Mouse (Mus musculus) limb, embryonic 15.5 days (tissue): Measurements from ENCODE around the gene Kmt2a. TPM values are rescaled to one million over a fixed set of nuclear protein-coding genes. Genes with fewer than 3 reads are reported as not detected.

Experiments
- ATAC-seq: fragments of 200-750 bp; cut with Nextera tagmentation; 2 replicates; pipeline ENCODE4 v1.8.0; 2017; ENCODE audit warnings: low read depth, moderate TSS enrichment; ENCODE audit not compliant: insufficient number of reproducible peaks, low FRiP score, low TSS enrichment
- H3K27ac ChIP-seq: fragments of 300-500 bp; sonication (generic); 2 replicates; pipeline ENCODE4 v1.5.1; 2015; ENCODE audit warnings: moderate library complexity, mild to moderate bottlenecking, inconsistent platforms
- H3K27me3 ChIP-seq: fragments of 300-500 bp; sonication (generic); 2 replicates; pipeline ENCODE4 v1.6.1; 2015; ENCODE audit warnings: inconsistent platforms
- H3K36me3 ChIP-seq: fragments of 300-500 bp; sonication (generic); 2 replicates; pipeline ENCODE4 v1.6.1; 2015; ENCODE audit warnings: inconsistent platforms
- H3K4me1 ChIP-seq: fragments of 300-500 bp; sonication (generic); 2 replicates; pipeline ENCODE4 v1.6.1; 2015; ENCODE audit warnings: inconsistent platforms
- H3K4me2 ChIP-seq: fragments of 300-500 bp; sonication (generic); 2 replicates; pipeline ENCODE4 v1.6.1; 2015; ENCODE audit warnings: mild to moderate bottlenecking, inconsistent platforms
- H3K4me3 ChIP-seq: fragments of 300-500 bp; sonication (generic); 2 replicates; pipeline ENCODE4 v1.5.1; 2015; ENCODE audit warnings: mild to moderate bottlenecking, inconsistent platforms
- H3K9ac ChIP-seq: fragments of 300-500 bp; sonication (generic); 2 replicates; pipeline ENCODE4 v1.6.1; 2015; ENCODE audit warnings: inconsistent platforms
- H3K9me3 ChIP-seq: fragments of 300-500 bp; sonication (generic); 2 replicates; pipeline ENCODE4 v1.6.1; 2016; ENCODE audit warnings: inconsistent platforms
- WGBS: fragments of 180-500 bp; shearing (Covaris S2); methylation state at CpG from one replicate; pipeline ENCODE4 v1.1.7; 2015; 5-methylcytosine and 5-hydroxymethylcytosine counted together
- polyA plus RNA-seq: library from polyadenylated mRNA; unstranded; fragments of >200 nt; fragmentation: Nextera tagmentation; extraction: Ambion mirVana; gene quantifications from 2 replicates; pipeline ENCODE4 v1.2.1, GENCODE M21; 2015

Gene Kmt2a
- polyA plus RNA-seq, 1 experiment from 2014 or later = 13.7 TPM

DNA sequence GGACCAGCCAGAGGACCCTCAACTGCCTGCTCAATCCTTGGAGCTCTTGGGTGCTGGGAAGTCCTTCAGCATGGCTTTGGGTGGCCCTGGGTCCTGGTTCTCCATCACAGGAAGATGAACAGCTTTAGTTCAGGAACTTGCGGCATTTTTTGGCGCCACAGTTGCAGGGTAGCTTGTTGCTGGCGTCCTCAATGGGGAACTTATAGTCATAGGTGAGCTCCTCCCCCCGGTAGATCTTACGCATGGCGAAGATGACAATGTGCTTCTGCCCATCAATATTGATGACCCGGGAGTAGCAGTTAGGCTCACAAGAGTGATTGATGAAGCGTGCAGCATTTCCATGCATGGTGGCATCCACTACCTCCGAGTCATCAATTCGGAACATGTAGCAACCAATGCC lies 73.3 kb downstream of the Kmt2a start:
- Histone ChIP-seq H3K4me2 (no peak overlapping the region), H3K4me1 (no peaks in the 10 kb centered on the region), H3K9me3 (no peaks in the 10 kb centered on the region), H3K36me3 (peaks cover 79% of the 10 kb centered on the region), H3K4me3 (no peak overlapping the region), H3K27me3 (no peaks in the 10 kb centered on the region), H3K27ac (no peak overlapping the region), H3K9ac (no peak overlapping the region)
- ATAC-seq = no peak
- 94% methylated on average over 10 of the region's 10 CpGs for WGBS

DNA sequence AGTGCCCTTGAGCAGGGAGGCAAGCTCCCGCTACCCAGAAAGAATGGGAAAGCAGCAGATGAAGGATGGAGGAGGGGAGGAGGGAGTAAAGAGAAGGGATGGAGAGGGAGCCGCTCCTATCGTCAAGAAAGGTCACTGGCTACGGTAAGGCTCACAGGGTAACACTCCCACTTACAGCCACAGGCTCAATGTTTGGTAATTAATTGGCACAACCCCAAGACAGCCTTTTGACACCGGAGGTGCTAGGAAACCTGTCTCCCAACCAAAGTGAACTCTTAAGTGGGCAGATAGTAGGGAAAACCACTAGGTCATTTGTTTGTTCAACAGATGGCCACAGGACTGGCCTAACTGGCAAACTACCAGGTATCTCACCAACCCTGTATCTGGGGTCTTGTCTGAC lies 74.0 kb downstream of the Kmt2a start:
- ATAC-seq = no peak
- no peak overlapping the region for H3K4me2 ChIP-seq
- H3K27ac ChIP-seq = no peak overlapping the region
- H3K4me1 ChIP-seq = no peaks in the 10 kb centered on the region
- WGBS = 64% methylated on average over 5 of the region's 5 CpGs
- H3K9ac ChIP-seq = no peak overlapping the region
- no peaks in the 10 kb centered on the region for H3K9me3 ChIP-seq
- H3K27me3 ChIP-seq = no peaks in the 10 kb centered on the region
- peaks cover 73% of the 10 kb centered on the region for H3K36me3 ChIP-seq
- no peak overlapping the region for H3K4me3 ChIP-seq

DNA sequence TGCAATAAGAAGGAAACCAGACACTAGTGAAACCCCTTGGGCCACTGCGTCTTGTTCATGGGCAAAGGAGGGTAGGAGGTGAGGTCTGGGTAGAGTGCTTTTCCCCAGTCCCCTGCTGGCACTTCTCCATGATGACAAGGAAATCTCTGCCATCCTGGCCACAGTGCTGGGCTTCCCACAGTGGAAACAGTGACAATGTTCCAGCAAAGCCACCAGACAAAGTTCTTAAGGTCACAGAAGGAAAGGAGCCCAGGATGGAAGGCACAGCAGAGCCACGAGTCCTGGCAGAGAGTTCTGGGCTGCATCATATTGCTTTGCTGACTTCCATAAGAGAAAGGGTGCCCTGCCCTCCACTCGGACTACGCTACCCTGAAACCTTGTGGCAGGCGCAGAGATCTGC lies 75.6 kb downstream of the Kmt2a start:
- no peaks in the 10 kb centered on the region for H3K9me3 ChIP-seq
- no peak for ATAC-seq
- no peak overlapping the region for H3K27ac ChIP-seq
- H3K4me3 ChIP-seq = no peak overlapping the region
- no peak overlapping the region for H3K9ac ChIP-seq
- WGBS = 95% methylated on average over 5 of the region's 5 CpGs
- H3K27me3 ChIP-seq = no peaks in the 10 kb centered on the region; the same call in 1 of the 2 replicates
- H3K36me3 ChIP-seq = peaks cover 58% of the 10 kb centered on the region
- H3K4me2 ChIP-seq = no peak overlapping the region
- H3K4me1 ChIP-seq = no peaks in the 10 kb centered on the region

DNA sequence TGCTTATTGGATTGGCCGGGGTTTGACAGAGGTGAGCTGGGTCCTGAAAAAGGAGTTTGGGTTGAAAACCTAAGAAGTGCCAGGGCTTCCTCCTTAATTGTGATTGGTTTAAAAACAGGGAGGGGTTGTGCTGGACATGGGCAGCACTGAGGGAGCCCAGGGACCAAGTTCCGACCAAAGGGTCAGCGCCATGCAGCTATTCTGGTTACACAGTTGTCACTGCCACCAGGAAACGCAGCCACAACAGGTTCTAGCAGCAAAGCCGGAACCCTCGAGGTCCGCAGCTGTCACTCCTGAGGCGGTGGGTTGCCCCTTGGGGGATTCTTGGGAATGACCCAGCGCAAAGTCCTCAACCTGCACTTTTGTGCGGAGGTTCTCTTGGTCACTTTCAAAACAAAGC lies 76.4 kb downstream of the Kmt2a start:
- Histone ChIP-seq H3K4me1 (peaks cover 6% of the 10 kb centered on the region; the same call in 1 of the 2 replicates), H3K9me3 (no peaks in the 10 kb centered on the region), H3K36me3 (peaks cover 50% of the 10 kb centered on the region), H3K27ac (no peak overlapping the region), H3K4me2 (no peak overlapping the region), H3K4me3 (no peak overlapping the region), H3K27me3 (no peaks in the 10 kb centered on the region; the same call in 1 of the 2 replicates), H3K9ac (no peak overlapping the region)
- no peak for ATAC-seq
- 87% methylated on average over 10 of the region's 10 CpGs for WGBS

DNA sequence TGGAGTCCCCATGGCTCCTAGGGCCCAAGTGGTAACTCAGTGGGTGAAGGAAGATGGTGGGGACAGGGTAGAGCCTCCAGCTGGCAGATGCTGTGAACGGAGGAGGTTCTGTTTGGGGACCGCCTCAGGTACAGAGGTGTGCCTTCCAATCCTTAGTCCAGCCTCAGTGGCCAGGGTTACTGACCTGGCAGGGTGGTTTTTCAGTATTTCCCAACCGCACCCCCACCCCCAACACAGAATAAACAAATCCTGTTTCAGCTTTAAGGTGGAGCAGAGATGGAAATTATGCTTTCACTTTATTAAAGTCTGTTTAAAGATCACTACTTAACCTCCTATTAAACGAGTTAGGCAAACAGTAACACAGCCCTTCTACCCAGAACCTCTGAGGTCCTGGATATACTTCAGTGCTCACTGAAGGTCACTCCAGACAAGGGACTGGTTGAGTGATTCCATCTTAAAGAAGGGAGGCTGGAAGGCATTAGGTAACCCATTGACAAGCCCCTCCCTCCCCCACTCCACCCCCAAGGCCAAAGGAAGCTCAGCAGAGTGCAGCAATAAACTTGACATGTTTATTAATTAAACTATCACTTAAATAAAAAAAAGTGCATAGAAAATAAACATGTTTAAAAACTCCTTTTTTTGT lies 78.2 kb downstream of the Kmt2a start, which contains the start of gene Ttc36:
Gene Ttc36 (minus strand): TSS at position 265 of the 643 bp plus-strand sequence.
- 69% methylated on average over 4 of the region's 4 CpGs for WGBS
- no peak for ATAC-seq
- H3K4me2 ChIP-seq = no peak within 1 kb of the TSS

DNA sequence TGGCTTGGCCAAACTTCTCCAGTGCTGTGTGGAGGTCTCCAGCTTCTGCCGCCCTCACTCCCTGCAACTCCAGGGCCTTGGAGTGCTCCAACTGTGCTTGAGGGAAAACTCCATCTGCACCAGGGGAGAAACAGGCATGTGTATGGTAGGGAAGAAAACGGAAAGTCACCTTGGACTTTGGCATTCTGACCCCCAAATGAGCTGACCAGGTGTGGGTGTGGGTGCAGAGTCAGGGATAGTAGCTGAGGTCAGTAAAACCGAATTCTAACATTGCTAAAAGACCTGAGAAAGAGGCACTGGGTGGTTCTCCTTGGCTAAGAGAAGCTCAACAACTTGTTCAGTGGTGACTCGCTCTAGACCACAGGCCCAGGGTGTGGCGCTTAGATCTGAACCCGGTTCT lies 79.4 kb downstream of the Kmt2a start:
- H3K36me3 ChIP-seq = peaks cover 20% of the 10 kb centered on the region
- H3K27ac ChIP-seq = no peak overlapping the region
- H3K4me2 ChIP-seq = no peak overlapping the region
- H3K27me3 ChIP-seq = peaks cover 17% of the 10 kb centered on the region
- no peaks in the 10 kb centered on the region for H3K9me3 ChIP-seq
- H3K4me1 ChIP-seq = peaks cover 20% of the 10 kb centered on the region
- ATAC-seq = no peak
- 79% methylated on average over 6 of the region's 6 CpGs for WGBS
- H3K9ac ChIP-seq = no peak overlapping the region
- no peak overlapping the region for H3K4me3 ChIP-seq

More for the DNA sequence above, 78.2 kb downstream of the Kmt2a start, which contains the start of gene Ttc36:
- H3K9ac ChIP-seq = no peak within 1 kb of the TSS
- H3K9me3 ChIP-seq = no peaks in the 10 kb centered on the region
- peaks cover 20% of the 10 kb centered on the region for H3K4me1 ChIP-seq
- H3K36me3 ChIP-seq = peaks cover 32% of the 10 kb centered on the region
- H3K4me3 ChIP-seq = no peak within 1 kb of the TSS
- no peak within 1 kb of the TSS for H3K27ac ChIP-seq
- peaks cover 10% of the 10 kb centered on the region for H3K27me3 ChIP-seq

DNA sequence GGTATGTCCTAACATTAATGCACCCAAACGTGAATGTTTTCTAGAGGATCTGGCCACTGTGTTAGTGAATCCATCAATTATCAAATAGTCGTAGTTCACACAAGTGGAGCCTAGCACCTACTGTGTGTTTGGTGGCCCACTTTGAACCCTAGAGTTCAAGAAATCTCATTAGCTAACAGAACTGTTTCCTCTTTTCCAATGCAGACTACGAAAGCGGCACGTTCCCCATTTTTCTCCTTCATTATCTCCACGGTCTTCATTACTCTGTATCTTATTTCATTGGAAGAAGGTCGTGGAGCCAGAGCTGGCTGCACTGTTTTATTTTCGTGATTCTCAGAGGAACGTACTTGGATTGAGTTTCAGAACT lies 81.2 kb downstream of the Kmt2a start:
- Histone ChIP-seq H3K27me3 (peaks cover 17% of the 10 kb centered on the region), H3K36me3 (peaks cover 4% of the 10 kb centered on the region), H3K27ac (no peak overlapping the region), H3K4me2 (peak overlapping the region; percentile 98), H3K9me3 (no peaks in the 10 kb centered on the region), H3K4me3 (peak overlapping the region; percentile 64), H3K4me1 (peaks cover 20% of the 10 kb centered on the region), H3K9ac (no peak overlapping the region)
- no peak for ATAC-seq
- 43% methylated on average over 9 of the region's 9 CpGs for WGBS

DNA sequence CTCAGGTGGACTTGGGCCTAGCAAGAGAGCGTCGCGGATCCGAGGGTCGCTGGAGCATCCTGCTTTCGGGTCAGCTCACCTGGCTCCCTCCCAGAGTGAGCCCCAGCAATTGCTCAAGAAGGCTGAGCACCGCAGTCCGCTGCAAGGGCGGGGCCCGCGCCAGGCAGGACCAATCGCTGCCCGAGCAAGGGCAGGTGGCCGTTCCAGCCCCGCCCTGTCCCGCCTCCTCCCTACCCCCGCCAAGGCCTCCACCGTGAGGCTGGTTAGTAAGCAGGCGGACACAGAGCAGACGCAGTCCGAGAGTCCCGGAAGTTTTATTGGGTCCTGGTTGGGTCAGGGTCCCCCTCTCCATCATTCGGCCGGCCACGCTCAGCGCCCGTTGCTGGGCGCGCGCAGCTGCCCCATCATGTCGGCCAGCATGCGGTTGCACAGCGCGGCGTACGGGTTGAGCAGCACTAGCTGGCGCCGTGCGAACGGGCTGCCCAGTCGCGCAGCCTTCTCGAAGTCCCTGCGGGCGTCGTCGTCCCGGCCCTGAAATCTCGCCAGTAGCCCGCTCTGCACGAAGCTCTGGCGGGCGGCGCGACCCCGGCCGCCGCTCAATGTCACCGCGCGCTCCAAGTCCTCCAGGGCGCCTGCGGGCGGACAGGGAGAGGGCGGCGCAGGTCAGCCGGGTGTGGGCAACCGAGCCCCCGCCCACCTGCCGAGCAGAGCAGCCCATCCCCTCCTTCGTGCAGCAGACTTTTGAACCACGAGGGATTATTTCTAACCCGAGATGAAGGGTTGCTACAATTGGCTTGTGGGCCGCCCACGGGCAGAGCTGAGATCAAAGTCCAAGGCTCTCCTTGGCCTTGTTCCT lies 81.8 kb downstream of the Kmt2a start, which contains the start of gene Tmem25:
Gene Tmem25 (minus strand): TSS at position 206 of the 856 bp plus-strand sequence.
- H3K36me3 ChIP-seq = no peaks in the 10 kb centered on the region
- peak within 1 kb of the TSS; percentile 22; the same call in 1 of the 2 replicates for H3K27ac ChIP-seq
- no peaks in the 10 kb centered on the region for H3K9me3 ChIP-seq
- peaks cover 17% of the 10 kb centered on the region for H3K27me3 ChIP-seq
- under 1% methylated on average over 74 of the region's 75 CpGs for WGBS
- peaks cover 20% of the 10 kb centered on the region for H3K4me1 ChIP-seq
- ATAC-seq = peak; percentile 85
- H3K4me2 ChIP-seq = peak within 1 kb of the TSS; percentile 98
- peak within 1 kb of the TSS; percentile 47 for H3K9ac ChIP-seq
- peak within 1 kb of the TSS; percentile 64 for H3K4me3 ChIP-seq

DNA sequence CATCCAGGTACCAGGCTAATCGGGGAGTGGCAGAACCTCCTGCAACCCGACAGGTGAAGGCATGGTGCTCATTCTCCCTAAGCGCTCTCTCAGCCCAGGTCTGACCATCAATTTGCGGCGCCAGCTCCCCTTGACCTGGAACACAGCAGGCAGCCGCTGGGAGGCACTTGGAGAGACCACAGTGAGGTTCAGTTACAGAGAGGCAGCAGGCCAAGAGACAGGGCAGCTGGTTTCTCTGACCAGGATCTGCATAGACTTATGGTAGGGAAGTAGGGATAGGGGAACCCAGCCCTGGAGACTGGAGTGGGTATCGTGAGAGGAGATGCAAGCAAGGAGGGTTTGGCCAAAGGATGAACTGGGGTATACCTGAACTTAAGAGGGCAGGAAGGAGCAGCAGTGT lies 82.8 kb downstream of the Kmt2a start:
- no peak overlapping the region for H3K27ac ChIP-seq
- peak overlapping the region; percentile 98; the same call in 1 of the 2 replicates for H3K4me2 ChIP-seq
- H3K36me3 ChIP-seq = no peaks in the 10 kb centered on the region
- no peak overlapping the region for H3K9ac ChIP-seq
- ATAC-seq = no peak
- 43% methylated on average over 7 of the region's 7 CpGs for WGBS
- H3K4me1 ChIP-seq = peaks cover 20% of the 10 kb centered on the region
- H3K4me3 ChIP-seq = peak overlapping the region; percentile 64; the same call in 1 of the 2 replicates
- H3K9me3 ChIP-seq = no peaks in the 10 kb centered on the region
- peaks cover 17% of the 10 kb centered on the region for H3K27me3 ChIP-seq

DNA sequence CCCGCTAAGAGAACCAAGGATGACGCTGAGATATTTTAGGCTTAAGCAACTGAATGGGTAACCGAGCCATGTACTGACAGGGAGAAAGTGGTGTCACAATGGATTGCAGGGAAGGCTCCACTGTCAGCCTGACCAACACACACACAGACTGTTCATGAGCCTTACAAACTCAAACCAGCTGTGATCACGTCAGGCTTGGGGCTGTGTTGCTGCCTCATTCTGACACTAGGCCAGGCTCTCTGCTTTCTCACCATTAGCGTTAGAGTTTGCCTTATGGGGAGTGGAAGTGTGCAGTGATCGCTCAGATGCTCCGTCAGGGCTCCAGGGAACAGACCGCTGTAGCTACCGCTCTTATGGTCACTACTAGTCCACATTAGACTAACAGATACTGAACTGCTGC lies 88.3 kb downstream of the Kmt2a start:
- H3K36me3 ChIP-seq = peaks cover 46% of the 10 kb centered on the region
- H3K27me3 ChIP-seq = peaks cover 6% of the 10 kb centered on the region
- ATAC-seq = peak; percentile 36; the same call in 1 of the 2 replicates
- no peak overlapping the region for H3K4me2 ChIP-seq
- no peak overlapping the region for H3K4me3 ChIP-seq
- peak overlapping the region; percentile 59; the same call in 1 of the 2 replicates for H3K27ac ChIP-seq
- H3K9me3 ChIP-seq = no peaks in the 10 kb centered on the region
- H3K4me1 ChIP-seq = no peaks in the 10 kb centered on the region
- WGBS = 59% methylated on average over 9 of the region's 9 CpGs
- no peak overlapping the region for H3K9ac ChIP-seq

DNA sequence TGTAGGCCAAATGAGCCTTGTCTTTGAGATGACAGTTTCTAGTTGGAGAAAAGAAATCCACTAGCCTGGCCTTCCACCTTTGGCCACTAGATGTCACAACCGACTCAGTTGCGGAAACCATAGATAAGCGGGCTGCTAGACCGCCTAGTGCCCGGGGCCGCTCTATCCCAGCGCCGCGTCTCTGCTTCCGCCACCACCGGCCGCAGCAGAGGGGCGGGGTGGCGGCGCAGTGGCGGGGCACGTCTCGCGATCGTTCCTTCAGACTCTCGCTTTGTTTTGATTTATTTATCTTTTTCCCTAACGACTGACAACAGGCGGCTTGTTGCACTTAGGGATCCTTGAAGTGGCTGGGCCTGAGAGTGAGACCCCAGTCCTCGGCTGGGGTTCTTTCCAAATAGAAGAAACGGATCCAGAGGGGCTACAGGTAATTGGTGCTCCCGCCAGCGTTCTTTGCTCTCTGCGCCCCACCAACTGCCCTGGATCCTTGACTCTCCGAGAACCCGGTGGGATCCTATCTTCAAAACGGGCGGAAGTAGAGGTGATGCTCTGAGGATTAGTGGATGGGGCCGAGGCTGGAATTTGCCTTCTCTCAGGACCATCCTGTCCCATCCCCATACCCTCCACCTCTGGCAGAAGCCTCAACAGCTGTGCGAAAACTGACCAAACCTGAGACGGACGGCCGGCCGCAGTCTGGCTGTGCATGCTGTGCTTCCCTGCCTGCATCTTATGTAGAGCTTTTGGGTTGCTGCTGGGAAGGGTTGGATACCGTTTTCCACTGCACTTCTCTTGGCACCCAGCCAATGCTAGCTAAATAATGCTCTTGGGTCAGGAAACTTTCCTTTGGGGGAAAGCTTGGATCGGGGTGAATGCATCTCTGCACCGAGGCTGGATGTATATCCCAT lies 108.1 kb downstream of the Kmt2a start:
- no peaks in the 10 kb centered on the region for H3K9me3 ChIP-seq
- WGBS = under 1% methylated on average over 41 of the region's 41 CpGs
- peak; percentile 93 for ATAC-seq
- H3K9ac ChIP-seq = peak overlapping the region; percentile 84
- H3K36me3 ChIP-seq = peaks cover 17% of the 10 kb centered on the region
- peak overlapping the region; percentile 72 for H3K4me3 ChIP-seq
- peak overlapping the region; percentile 93 for H3K27ac ChIP-seq
- peak overlapping the region; percentile 69 for H3K4me2 ChIP-seq
- H3K4me1 ChIP-seq = peaks cover 9% of the 10 kb centered on the region; the same call in 1 of the 2 replicates
- H3K27me3 ChIP-seq = no peaks in the 10 kb centered on the region
